Mouse (Mus musculus) G1E (cell line): ENCODE results near the gene Rab40b. TPM values are rescaled to one million over a fixed set of nuclear protein-coding genes. Genes with fewer than 3 reads are reported as not detected.
A peak's percentile ranks its signal among the peaks of the same experiment; 100 is the strongest.

ENCODE experiments used
- ATAC-seq: 2 replicates; pipeline ENCODE4 v1.8.0; 2016; ENCODE audit warnings: mild to moderate bottlenecking; ENCODE audit not compliant: insufficient number of reproducible peaks, poor library complexity, low FRiP score, severe bottlenecking; ENCODE audit errors: extremely low read depth
- DNase-seq: peaks from one replicate; pipeline ENCODE4 v3.0.0; 2012; ENCODE audit warnings: low spot score
- H3K27me3 ChIP-seq: 2 replicates; pipeline ENCODE4 v1.6.1; 2012; ENCODE audit warnings: mild to moderate bottlenecking, low read length, inconsistent platforms; ENCODE audit not compliant: insufficient read depth
- H3K36me3 ChIP-seq: replicated peaks from 2 replicates; pipeline ENCODE3; 2012; ENCODE audit warnings: mild to moderate bottlenecking, inconsistent platforms
- H3K4me1 ChIP-seq: 2 replicates; pipeline ENCODE4 v1.6.1; 2012; ENCODE audit warnings: low read depth, low read length, inconsistent platforms, mixed read lengths; ENCODE audit not compliant: insufficient read depth
- H3K4me3 ChIP-seq: 2 replicates; pipeline ENCODE4 v1.5.1; 2012; ENCODE audit warnings: low read depth, mild to moderate bottlenecking, inconsistent platforms, low read length, moderate library complexity, mixed read lengths
- H3K9me3 ChIP-seq: replicated peaks from 2 replicates; pipeline ENCODE4 v1.6.1; 2012; ENCODE audit warnings: inconsistent platforms
- CTCF ChIP-seq: IDR thresholded peaks from 2 replicates; pipeline ENCODE4 v1.5.1; 2012; ENCODE audit warnings: low read depth, low read length, inconsistent platforms, mixed read lengths
- GATA1 ChIP-seq: IDR thresholded peaks from 2 replicates; pipeline ENCODE4 v1.6.1; 2012; ENCODE audit warnings: borderline replicate concordance, low read length, inconsistent platforms, mixed read lengths
- GATA2 ChIP-seq: IDR thresholded peaks from 2 replicates; pipeline ENCODE4 v1.6.1; 2012; ENCODE audit warnings: low read depth, low read length, inconsistent platforms, borderline replicate concordance
- POLR2AphosphoS5 ChIP-seq: IDR thresholded peaks from 2 replicates; pipeline ENCODE4 v1.6.1; 2012; ENCODE audit warnings: low read depth, low read length, inconsistent platforms; ENCODE audit not compliant: insufficient replicate concordance
- TAL1 ChIP-seq: conservative IDR thresholded peaks from 2 replicates; pipeline ENCODE4 v1.6.1; 2012; ENCODE audit warnings: low read depth, low read length, inconsistent platforms, mixed read lengths
- polyA plus RNA-seq: library from polyadenylated mRNA; stranded (reverse); fragments of >175 nt; gene quantifications from 2 replicates; pipeline ENCODE4 v1.2.3, GENCODE M21; 2012
- total RNA-seq, 2 experiments: library from RNA; stranded (forward) in 1 of 2; stranded (reverse) in 1 of 2; fragments of 200-1000 nt in 1 of 2; fragments of >200 nt in 1 of 2; fragmentation: Nextera tagmentation in 1 of 2; gene quantifications; 2 replicates each; pipeline ENCODE4 v1.2.3; 2014 to 2017

Gene Rab40b
- total and polyA plus RNA-seq, 3 experiments, result not detected

DNA sequence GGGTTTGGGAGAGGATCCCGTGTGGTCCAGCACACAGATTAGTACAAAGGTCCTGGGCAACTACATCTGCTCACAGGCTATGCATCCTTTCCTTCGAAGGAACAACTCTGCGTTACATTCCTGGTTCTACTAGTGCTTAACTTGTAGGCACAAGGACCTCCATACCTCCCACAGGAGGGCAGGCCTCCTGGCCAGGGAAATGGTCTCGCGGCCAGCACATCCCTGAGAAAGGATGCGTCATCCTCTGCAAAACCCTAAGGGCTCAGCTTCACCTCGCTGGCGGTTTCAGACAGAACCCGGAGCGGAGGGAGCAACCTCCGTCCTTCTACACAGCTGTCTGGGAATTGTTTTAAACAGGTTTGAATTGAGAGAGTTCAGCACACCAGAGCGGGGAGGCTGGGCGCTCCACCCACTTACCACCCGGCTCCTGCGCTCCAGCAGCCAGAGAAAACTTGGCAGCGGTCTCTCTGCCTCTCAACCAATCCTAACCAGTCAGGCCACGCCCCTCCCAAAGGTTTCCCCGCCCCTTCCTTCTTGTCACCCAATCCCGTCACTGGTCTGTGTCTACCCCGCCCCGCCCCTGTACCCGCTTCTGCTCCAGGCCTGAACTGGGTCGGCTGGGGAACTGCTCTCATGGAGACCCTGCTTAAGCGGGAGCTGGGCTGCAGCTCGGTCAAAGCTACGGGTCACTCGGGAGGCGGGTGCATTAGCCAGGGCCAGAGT, 32.9 kb upstream of the Rab40b start, which contains the start of gene Fn3krp:
Gene Fn3krp (plus strand): TSS at position 572 of the 723 bp plus-strand sequence.
- H3K27me3 ChIP-seq, result no peaks in the 10 kb centered on the region
- peak within 1 kb of the TSS; percentile 87 for H3K4me3 ChIP-seq
- DNase-seq, result peak; percentile 96
- peaks cover 10% of the 10 kb centered on the region for H3K36me3 ChIP-seq
- H3K4me1 ChIP-seq, result peaks cover 20% of the 10 kb centered on the region
- ATAC-seq, result peak; percentile 99
- no peak for TF ChIP-seq TAL1
- TF ChIP-seq GATA1, result no peak
- no peak for TF ChIP-seq CTCF
- TF ChIP-seq POLR2AphosphoS5, result no peak
- TF ChIP-seq GATA2, result no peak
- no peaks in the 10 kb centered on the region for H3K9me3 ChIP-seq

- Histone ChIP-seq H3K36me3 (peaks cover 4% of the 10 kb centered on the region), H3K27me3 (no peaks in the 10 kb centered on the region), H3K4me1 (peaks cover 21% of the 10 kb centered on the region), H3K9me3 (no peaks in the 10 kb centered on the region), H3K4me3 (no peak overlapping the region)
- TF ChIP-seq TAL1, result no peak
- TF ChIP-seq GATA1, result no peak
- TF ChIP-seq POLR2AphosphoS5, result no peak
- no peak for TF ChIP-seq GATA2
- TF ChIP-seq CTCF, result no peak
- DNase-seq, result no peak
- no peak for ATAC-seq
Measured at GRCm38 (mm10) chr11:121420379-121420778, 32.3 kb upstream of the Rab40b start.

DNA sequence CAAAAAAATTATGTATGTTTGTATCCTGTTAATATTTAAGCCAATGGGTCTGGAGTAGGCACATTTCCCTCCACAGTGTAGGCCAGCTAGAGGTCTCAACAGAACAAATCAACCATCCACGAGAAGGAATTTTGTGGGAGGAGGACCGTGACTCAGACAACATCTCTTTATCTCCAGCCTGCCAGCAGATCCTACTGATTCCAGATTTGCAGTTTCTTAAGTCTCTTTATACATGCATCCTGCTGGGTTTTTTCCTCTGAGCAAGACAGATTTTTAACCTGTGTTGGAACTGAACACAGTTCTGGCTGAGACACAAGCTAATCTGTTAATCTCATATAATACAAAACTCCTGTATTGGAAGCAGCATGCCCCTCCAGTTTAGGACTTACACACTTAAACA, 30.9 kb upstream of the Rab40b start:
- 0 out of 2 replicates have a peak, but pooled peaks cover 10% of the 10 kb centered on the region for H3K27me3 ChIP-seq

DNA sequence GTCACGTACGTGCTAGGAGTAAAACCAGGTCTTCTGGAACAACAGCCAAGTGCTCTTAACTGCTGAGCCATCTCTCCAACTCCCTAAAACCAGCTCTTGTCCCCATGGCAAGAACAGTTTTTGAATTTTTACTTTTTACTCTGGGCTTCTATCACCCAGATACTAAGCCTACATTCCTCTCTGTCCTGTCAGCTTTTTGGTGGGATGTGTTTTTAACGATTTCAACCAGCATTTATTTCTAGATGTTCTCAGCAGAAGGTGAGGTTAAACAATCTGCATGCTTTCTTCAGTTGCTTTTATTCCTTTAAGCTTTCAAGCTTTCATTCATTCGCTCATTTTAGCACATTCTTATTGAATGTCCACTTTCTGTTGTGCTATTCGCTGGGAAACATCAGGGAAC, 29.9 kb upstream of the Rab40b start:
- DNase-seq (no peak), ATAC-seq (no peak)
- H3K4me1 ChIP-seq, result peaks cover 22% of the 10 kb centered on the region
- no peaks in the 10 kb centered on the region for H3K9me3 ChIP-seq
- H3K27me3 ChIP-seq, result peaks cover 14% of the 10 kb centered on the region; the same call in 1 of the 2 replicates
- H3K36me3 ChIP-seq, result no peaks in the 10 kb centered on the region
- TF ChIP-seq POLR2AphosphoS5, result no peak
- TF ChIP-seq GATA1, result no peak
- TF ChIP-seq TAL1, result no peak
- no peak for TF ChIP-seq CTCF
- no peak for TF ChIP-seq GATA2
- H3K4me3 ChIP-seq, result no peak overlapping the region

More for the DNA sequence above, 30.9 kb upstream of the Rab40b start:
- Histone ChIP-seq H3K9me3 (no peaks in the 10 kb centered on the region), H3K4me3 (no peak overlapping the region), H3K4me1 (peaks cover 22% of the 10 kb centered on the region), H3K36me3 (no peaks in the 10 kb centered on the region)
- no peak for DNase-seq
- TF ChIP-seq GATA2 (no peak), TAL1 (no peak), POLR2AphosphoS5 (no peak), CTCF (no peak), GATA1 (no peak)
- no peak for ATAC-seq

- no peak for TF ChIP-seq POLR2AphosphoS5
- TF ChIP-seq GATA1, result no peak
- TF ChIP-seq TAL1, result no peak
- TF ChIP-seq GATA2, result no peak
- no peak for TF ChIP-seq CTCF
- H3K27me3 ChIP-seq, result peaks cover 17% of the 10 kb centered on the region
- no peaks in the 10 kb centered on the region for H3K36me3 ChIP-seq
- DNase-seq (no peak), ATAC-seq (no peak)
- H3K4me3 ChIP-seq, result no peak overlapping the region
- no peaks in the 10 kb centered on the region for H3K9me3 ChIP-seq
- peaks cover 2% of the 10 kb centered on the region; the same call in 1 of the 2 replicates for H3K4me1 ChIP-seq
Measured at GRCm38 (mm10) chr11:121415351-121415750, 27.3 kb upstream of the Rab40b start.

- Histone ChIP-seq H3K27me3 (peaks cover 17% of the 10 kb centered on the region), H3K4me1 (peaks cover 2% of the 10 kb centered on the region; the same call in 1 of the 2 replicates), H3K9me3 (no peaks in the 10 kb centered on the region), H3K4me3 (no peak overlapping the region), H3K36me3 (no peaks in the 10 kb centered on the region)
- ATAC-seq (no peak), DNase-seq (no peak)
- TF ChIP-seq CTCF (no peak), GATA2 (no peak)
Measured at GRCm38 (mm10) chr11:121414762-121415161, 26.7 kb upstream of the Rab40b start.
